Mouse (Mus musculus) heart, embryonic 14.5 days (tissue): ENCODE measurements around the gene Ercc6l2. TPM values are rescaled to one million over a fixed set of nuclear protein-coding genes. Genes with fewer than 3 reads are reported as not detected.

ENCODE experiments used
- ATAC-seq: fragments of 200-750 bp; cut with Nextera tagmentation; 2 replicates; pipeline ENCODE4 v1.8.0; 2017; ENCODE audit warnings: low read depth, moderate TSS enrichment; ENCODE audit not compliant: insufficient number of reproducible peaks, insufficient read depth, low FRiP score
- H3K27ac ChIP-seq, 2 experiments: fragments of 200-500 bp in 1 of 2; fragments of 300-500 bp in 1 of 2; sonication (generic) in 1 of 2; replicated peaks in 1 of 2; 2 replicates each; pipeline ENCODE4 v1.5.1; 2012 to 2014; ENCODE audit warnings: low read depth in 2 of 2, low read length in 2 of 2, control low read depth in 1 of 2, mild to moderate bottlenecking in 1 of 2, mixed read lengths in 1 of 2; ENCODE audit not compliant: control insufficient read depth in 1 of 2, insufficient read depth in 1 of 2
- H3K27me3 ChIP-seq: fragments of 300-500 bp; sonication (generic); 2 replicates; pipeline ENCODE4 v1.6.1; 2014; ENCODE audit warnings: mild to moderate bottlenecking, low read length, control low read depth; ENCODE audit not compliant: control insufficient read depth, insufficient read depth
- H3K36me3 ChIP-seq: fragments of 300-500 bp; sonication (generic); 2 replicates; pipeline ENCODE4 v1.6.1; 2014; ENCODE audit warnings: mild to moderate bottlenecking, control low read depth, low read length, mixed read lengths; ENCODE audit not compliant: control insufficient read depth, insufficient read depth
- H3K4me1 ChIP-seq, 2 experiments: fragments of 200-500 bp in 1 of 2; fragments of 300-500 bp in 1 of 2; sonication (generic) in 1 of 2; 2 replicates each; pipeline ENCODE4 v1.6.1; 2012 to 2014; ENCODE audit warnings: low read length in 2 of 2, control low read depth in 1 of 2, mixed read lengths in 1 of 2; ENCODE audit not compliant: control insufficient read depth in 2 of 2, insufficient read depth in 2 of 2
- H3K4me2 ChIP-seq: fragments of 300-500 bp; sonication (generic); 2 replicates; pipeline ENCODE4 v1.6.1; 2014; ENCODE audit warnings: mild to moderate bottlenecking, low read length
- H3K4me3 ChIP-seq, 2 experiments: fragments of 200-500 bp in 1 of 2; fragments of 300-500 bp in 1 of 2; sonication (generic) in 1 of 2; 2 replicates each; pipeline ENCODE4 v1.5.1; 2012 to 2014; ENCODE audit warnings: low read length in 2 of 2, mild to moderate bottlenecking in 2 of 2, control low read depth in 1 of 2, low read depth in 1 of 2, moderate library complexity in 1 of 2; ENCODE audit not compliant: control insufficient read depth in 1 of 2, insufficient read depth in 1 of 2
- H3K9ac ChIP-seq: fragments of 300-500 bp; sonication (generic); 2 replicates; pipeline ENCODE4 v1.6.1; 2014; ENCODE audit warnings: mild to moderate bottlenecking, low read length
- H3K9me3 ChIP-seq: fragments of 300-500 bp; sonication (generic); 2 replicates; pipeline ENCODE4 v1.6.1; 2016; ENCODE audit warnings: low read length, control low read depth; ENCODE audit not compliant: control insufficient read depth
- WGBS: fragments of 180-500 bp; shearing (Covaris S2); extraction: QIAGEN DNeasy Blood & Tissue Kit; methylation state at CpG from one replicate; pipeline ENCODE4 v1.1.7; 2014; 5-methylcytosine and 5-hydroxymethylcytosine counted together
- polyA plus RNA-seq: library from polyadenylated mRNA; unstranded; fragments of >200 nt; fragmentation: Nextera tagmentation; extraction: Ambion mirVana; gene quantifications from 2 replicates; pipeline ENCODE4 v1.2.1, GENCODE M21; 2014

The Ercc6l2 gene
- polyA plus RNA-seq: 13.0 and 14.3 TPM in 2 replicates

DNA sequence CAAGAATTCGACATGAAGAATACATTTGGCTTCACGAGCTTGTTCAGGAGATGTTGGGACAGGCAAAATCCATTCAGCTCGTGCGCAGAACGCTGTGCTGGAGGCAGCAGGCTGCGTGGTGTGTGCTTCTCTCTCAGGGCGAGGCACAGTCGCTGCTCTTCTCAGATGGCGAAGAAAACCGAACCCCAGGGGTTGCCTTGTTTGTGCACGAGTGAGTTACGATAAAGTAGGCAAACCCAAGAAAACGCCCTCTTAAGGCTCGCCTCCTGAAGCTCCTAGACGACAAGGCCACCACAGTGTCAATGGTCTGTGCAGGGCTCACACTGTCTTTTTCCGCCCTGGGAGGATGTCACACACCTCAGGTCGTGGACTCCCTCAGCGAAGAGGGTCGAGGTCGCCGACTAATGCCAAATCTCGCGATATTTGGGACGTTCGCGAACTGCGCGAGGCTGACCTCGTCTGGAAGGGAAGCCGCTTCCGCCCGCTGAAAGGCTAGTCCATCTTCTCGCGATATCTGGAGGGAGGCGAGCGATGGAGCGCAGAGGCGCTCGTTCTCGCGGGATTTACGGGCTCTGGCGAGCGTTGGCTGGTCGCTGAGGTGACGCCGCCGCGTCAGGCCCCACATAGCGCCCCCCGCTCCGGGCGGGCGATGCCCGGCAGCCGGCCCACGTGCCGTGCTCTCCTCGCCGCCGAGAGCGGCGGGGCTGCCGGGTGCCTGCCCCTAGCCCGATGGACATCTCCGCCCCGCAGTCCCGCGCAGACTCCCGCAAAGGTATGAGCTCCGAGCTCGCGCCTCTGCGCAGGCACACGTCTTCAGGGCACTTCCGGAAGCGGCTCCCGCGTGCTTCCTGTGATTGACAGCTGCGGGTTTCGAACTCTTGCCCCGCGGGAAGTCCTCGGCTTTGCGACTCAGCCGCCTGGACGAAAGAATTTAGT, at the start of gene Ercc6l2:
Gene Ercc6l2, plus strand, starts transcription at position 495 of the 936 bp plus-strand sequence.
- under 1% methylated on average over 87 of the region's 87 CpGs for WGBS
- H3K36me3 ChIP-seq: no peaks in the 10 kb centered on the region
- ATAC-seq: peak; percentile 98
- H3K4me1 ChIP-seq: peaks cover 2 to 6% of the 10 kb centered on the region in 2 experiments; a peak in 2 of 4 replicates
- peak within 1 kb of the TSS; percentile 91 for H3K9ac ChIP-seq
- no peaks in the 10 kb centered on the region for H3K27me3 ChIP-seq
- H3K4me2 ChIP-seq: peak within 1 kb of the TSS; percentile 70
- H3K27ac ChIP-seq: peak within 1 kb of the TSS; percentile 93 to 96
- no peaks in the 10 kb centered on the region for H3K9me3 ChIP-seq
- H3K4me3 ChIP-seq: peak within 1 kb of the TSS; percentile 62 to 72

DNA sequence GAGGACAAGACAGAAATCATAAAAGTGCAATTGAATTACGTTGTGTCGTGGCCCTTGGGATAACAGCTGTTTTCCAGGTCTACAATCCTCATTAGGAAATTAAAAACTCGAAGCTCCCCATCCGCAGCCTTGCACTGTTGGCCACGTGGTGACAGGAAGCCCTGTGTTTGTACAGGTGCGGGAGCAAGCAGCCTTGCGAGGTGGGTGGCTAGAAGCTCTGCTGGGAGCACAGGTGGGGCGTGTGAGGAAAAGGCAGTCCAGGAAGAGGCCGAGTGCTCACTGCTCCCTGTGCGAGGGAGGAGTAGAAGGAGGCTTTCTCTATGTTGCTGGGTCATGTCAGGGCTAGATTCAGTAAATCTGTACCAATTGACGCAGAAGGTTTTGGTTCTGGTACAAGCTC, 49.0 kb upstream of the Ercc6l2 start:
- H3K27ac ChIP-seq: no peak overlapping the region
- no peaks in the 10 kb centered on the region for H3K36me3 ChIP-seq
- H3K27me3 ChIP-seq: no peaks in the 10 kb centered on the region
- no peaks in the 10 kb centered on the region for H3K9me3 ChIP-seq
- no peaks in the 10 kb centered on the region for H3K4me1 ChIP-seq
- H3K9ac ChIP-seq: no peak overlapping the region
- H3K4me3 ChIP-seq: no peak overlapping the region
- H3K4me2 ChIP-seq: no peak overlapping the region
- no peak for ATAC-seq
- 64% methylated on average over 11 of the region's 11 CpGs for WGBS

DNA sequence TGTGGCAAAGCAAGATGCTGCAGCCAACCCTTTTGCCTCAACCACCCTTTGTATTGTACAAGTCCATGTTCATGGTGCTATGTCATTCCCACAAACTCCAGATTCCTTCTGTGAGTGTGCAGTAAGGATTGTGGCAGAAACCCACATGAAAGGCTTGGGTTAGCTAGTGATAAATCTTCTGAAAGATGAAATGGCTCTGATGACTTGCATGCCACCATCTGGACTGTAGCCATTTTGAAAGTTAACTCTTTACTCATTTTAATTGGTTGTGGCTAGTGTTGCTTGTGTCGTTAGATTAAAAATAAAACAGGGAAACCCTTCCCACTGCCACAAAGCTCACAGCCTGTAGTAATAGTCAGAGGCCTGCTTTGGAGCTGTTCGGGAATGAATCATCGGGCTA, 44.0 kb upstream of the Ercc6l2 start:
- Histone ChIP-seq H3K4me3 (no peak overlapping the region), H3K27me3 (no peaks in the 10 kb centered on the region), H3K9me3 (no peaks in the 10 kb centered on the region), H3K27ac (no peak overlapping the region), H3K4me1 (no peaks in the 10 kb centered on the region), H3K36me3 (no peaks in the 10 kb centered on the region), H3K4me2 (no peak overlapping the region), H3K9ac (no peak overlapping the region)
- WGBS: 69% methylated on average over 3 of the region's 3 CpGs
- no peak for ATAC-seq

DNA sequence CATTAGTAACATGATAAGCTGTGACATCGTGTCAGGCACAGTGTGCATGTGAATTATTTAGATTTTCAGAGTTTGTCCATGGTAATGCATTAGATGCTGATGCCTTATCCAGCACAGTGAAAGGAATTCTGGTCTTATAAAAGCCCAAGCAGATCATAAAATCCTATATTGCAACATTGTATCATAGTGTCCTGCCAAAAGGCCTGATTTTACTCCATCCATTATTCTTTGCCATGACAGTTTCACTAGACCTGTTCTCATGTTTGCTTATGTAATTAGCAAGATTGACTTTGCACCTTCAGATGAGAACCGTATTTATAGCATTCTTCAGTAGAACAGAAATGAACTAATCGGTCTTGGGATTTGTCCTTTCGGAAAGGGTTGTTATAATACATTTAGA, 36.1 kb upstream of the Ercc6l2 start:
- ATAC-seq: no peak
- no peaks in the 10 kb centered on the region for H3K27me3 ChIP-seq
- H3K4me1 ChIP-seq: no peaks in the 10 kb centered on the region
- H3K36me3 ChIP-seq: no peaks in the 10 kb centered on the region
- no peak overlapping the region for H3K4me2 ChIP-seq
- H3K9me3 ChIP-seq: no peaks in the 10 kb centered on the region
- 89% methylated on average over 4 of the region's 4 CpGs for WGBS
- no peak overlapping the region for H3K9ac ChIP-seq
- no peak overlapping the region for H3K27ac ChIP-seq
- no peak overlapping the region for H3K4me3 ChIP-seq

DNA sequence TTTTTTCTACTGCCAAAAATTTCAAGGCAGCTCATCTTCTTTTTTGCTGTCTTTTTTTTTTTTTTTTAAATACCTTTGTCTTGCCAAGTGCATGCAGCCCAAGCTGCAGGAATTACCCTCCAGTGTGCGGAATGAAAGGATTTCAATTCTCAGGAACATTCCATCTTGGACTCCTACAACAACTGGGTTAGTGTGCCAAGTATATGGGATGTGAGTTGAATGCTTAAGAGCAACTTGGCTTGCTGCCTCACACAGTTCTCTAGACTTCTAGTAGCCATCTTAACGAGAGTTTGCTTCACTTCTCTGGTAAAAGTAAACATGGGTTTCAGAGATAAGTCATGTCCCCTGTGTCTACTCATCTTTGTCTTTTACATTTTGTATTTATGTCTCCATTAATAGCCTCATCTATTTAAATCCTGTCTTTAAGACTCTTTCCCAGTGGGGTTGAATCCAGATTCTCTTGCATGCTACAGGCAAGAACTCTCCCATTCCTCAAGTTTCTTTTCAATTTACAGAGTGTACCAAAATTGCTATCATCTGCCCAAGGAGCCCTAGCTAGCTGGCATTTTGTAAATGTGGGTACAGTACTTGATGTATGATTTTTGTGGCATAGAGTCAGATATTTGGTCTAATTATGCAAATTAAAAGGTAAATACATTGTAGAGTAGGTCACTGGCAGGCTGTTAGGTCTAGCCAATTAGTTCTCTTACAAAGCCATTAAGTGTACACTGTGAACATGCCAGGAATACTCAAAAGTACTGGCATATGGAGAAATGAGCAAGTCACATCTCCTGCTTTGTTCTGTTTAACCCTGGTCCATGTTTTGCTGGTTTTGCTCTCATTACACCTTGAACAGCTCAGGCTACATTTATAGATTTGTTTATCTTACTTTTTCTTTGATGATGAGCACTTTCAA, 35.4 kb upstream of the Ercc6l2 start:
- H3K4me3 ChIP-seq: no peak overlapping the region
- ATAC-seq: no peak
- H3K27ac ChIP-seq: no peak overlapping the region
- H3K4me2 ChIP-seq: no peak overlapping the region
- H3K36me3 ChIP-seq: no peaks in the 10 kb centered on the region
- no peaks in the 10 kb centered on the region for H3K27me3 ChIP-seq
- no peaks in the 10 kb centered on the region for H3K9me3 ChIP-seq
- 60% methylated on average over 2 of the region's 2 CpGs for WGBS
- no peak overlapping the region for H3K9ac ChIP-seq
- no peaks in the 10 kb centered on the region for H3K4me1 ChIP-seq

DNA sequence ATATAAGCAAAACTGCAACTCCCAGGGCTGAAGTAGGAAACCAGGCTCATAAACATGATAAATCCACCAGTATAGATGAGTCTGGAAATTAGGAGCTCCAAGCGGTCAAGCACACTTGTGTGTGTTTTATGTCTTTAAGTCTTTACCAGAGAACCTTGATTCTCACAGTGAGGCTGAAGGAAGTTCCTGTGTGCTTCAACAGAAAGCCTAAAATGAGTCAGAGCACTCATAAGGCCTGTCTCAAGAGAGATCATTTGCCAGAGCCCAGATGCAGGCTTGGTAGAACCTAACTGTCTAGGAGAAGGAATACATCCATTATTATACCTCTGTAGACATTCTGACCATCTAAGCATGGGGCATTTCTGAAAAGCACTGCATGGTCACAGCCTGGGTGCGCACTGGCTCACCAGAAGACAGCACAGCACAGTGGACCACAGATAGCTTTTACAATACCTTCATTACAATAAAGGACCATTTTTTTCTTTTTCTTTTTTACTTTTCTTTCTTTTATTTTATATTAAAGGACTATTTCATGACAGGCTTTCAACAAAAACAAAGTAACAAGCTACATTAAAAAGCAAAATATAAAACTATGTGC, 22.7 kb upstream of the Ercc6l2 start:
- H3K9ac ChIP-seq: no peak overlapping the region
- H3K9me3 ChIP-seq: no peaks in the 10 kb centered on the region
- H3K4me3 ChIP-seq: no peak overlapping the region
- H3K27me3 ChIP-seq: no peaks in the 10 kb centered on the region
- no peak overlapping the region for H3K4me2 ChIP-seq
- WGBS: 80% methylated on average over 2 of the region's 2 CpGs
- no peaks in the 10 kb centered on the region for H3K4me1 ChIP-seq
- ATAC-seq: no peak
- no peak overlapping the region for H3K27ac ChIP-seq
- H3K36me3 ChIP-seq: no peaks in the 10 kb centered on the region
